Mouse (Mus musculus) urinary bladder, adult 18-20 months (tissue): ENCODE measurements around the gene Sumo1.
"Not testable (repeated sequence)": the region's sequence is repeated elsewhere in the genome, so short reads cannot be mapped to it uniquely, and the experiment has no call there.

ENCODE experiments used
- DNase-seq, 2 experiments: peaks; one replicate each; pipeline ENCODE4 v3.0.0; 2022; ENCODE audit warnings: low spot score in 2 of 2, mixed read lengths in 2 of 2

Gene Sumo1

DNA sequence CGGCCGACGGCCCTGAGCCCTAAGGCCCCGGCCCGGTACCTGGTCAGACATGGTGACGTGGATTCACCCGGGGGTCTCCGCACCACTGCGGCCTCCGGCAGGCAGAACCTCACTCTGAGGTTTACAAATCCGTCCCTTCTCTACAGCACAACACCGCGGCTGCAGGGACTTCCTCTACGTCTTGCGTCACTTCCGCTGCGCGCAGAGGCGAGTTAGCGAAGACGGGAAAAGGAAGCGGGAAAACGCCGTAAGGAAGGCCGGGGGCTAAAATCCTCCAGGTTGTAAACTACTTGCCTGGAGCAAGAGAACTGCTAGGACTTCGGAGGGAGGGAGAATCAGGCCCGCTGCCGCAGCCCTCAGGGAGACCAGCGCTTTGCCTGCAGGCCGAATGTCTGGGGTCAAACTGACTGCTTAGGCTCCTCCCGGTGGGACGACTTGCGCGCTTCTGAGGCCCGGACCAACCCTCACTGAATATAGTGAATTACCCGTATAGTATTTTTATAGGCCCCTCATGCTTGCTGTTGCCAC lies at the start of gene Sumo1:
TSS of gene Sumo1 (minus strand) at position 194 of the 528 bp plus-strand sequence.
- DNase-seq, result peak; percentile 78 to 80

- DNase-seq, result no peak
These were observed 49.3 kb upstream of the Sumo1 start for GRCm38 (mm10) chr1:59719900-59720299.

DNA sequence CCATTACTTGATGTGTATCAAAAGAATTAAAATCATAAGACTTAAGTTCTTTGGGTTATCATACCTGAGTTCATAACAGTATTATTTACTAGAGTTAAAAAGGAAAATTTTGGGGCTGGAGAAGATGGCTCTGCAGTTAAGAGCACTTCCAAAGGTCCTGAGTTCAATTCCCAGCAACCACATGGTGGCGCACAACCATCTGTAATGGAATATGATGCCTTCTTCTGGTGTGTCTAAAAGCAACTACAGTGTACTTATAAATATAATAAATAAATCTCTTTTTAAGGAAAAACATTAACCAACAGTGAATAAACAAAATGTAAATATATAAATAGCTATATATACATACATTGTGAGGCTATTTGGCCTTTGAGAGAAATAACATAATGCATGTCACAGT lies 31.1 kb upstream of the Sumo1 start:
- no peak for DNase-seq

- DNase-seq, result no peak
These were observed 27.6 kb upstream of the Sumo1 start for GRCm38 (mm10) chr1:59698207-59698606.

- DNase-seq, result no peak
These were observed 27.1 kb upstream of the Sumo1 start for GRCm38 (mm10) chr1:59697751-59698150.

DNA sequence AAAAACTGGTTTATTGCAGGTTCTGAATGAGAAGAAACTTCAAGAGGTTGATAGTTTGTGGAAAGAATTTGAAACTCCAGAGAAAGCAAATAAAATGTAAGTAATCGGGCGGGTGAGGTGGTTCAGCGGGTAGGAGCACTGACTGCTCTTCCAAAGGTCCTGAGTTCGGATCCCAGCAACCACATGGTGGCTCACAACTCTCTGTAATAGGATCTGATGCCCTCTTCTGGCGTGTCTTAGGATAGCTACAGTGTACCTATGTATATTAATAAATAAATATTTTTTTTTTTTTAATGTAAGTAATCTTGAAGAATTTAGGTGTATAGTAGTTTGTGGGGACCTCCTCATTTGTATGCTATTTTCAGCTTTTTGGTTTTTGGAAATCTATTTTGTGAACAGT lies 19.8 kb upstream of the Sumo1 start:
- no peak for DNase-seq

DNA sequence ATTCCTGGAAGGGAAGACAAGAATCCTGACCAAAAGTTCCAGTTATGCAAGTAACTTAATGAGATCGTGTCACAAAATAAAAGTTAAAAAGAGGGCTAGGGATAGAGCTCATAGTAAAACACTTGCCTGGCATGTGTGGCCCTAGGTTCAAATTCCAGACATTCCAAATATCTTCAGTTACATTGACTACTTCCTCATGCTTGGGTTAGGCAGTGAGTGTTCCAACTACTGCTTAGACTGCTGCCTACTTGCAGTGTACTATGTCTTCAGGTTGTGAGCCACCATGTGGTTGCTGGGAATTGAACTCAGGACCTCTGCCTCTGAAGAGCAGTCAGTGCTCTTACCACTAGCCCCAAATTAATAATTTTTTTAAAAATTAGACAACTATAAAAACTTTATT lies 16.9 kb upstream of the Sumo1 start:
- no peak for DNase-seq

GRCm38 (mm10) chr1:59684819-59685755 lies 14.5 kb upstream of the Sumo1 start, which contains the start of gene Nop58:
Gene Nop58 (plus strand): TSS chr1:59684971.
- peak; percentile 71 to 85 for DNase-seq

DNA sequence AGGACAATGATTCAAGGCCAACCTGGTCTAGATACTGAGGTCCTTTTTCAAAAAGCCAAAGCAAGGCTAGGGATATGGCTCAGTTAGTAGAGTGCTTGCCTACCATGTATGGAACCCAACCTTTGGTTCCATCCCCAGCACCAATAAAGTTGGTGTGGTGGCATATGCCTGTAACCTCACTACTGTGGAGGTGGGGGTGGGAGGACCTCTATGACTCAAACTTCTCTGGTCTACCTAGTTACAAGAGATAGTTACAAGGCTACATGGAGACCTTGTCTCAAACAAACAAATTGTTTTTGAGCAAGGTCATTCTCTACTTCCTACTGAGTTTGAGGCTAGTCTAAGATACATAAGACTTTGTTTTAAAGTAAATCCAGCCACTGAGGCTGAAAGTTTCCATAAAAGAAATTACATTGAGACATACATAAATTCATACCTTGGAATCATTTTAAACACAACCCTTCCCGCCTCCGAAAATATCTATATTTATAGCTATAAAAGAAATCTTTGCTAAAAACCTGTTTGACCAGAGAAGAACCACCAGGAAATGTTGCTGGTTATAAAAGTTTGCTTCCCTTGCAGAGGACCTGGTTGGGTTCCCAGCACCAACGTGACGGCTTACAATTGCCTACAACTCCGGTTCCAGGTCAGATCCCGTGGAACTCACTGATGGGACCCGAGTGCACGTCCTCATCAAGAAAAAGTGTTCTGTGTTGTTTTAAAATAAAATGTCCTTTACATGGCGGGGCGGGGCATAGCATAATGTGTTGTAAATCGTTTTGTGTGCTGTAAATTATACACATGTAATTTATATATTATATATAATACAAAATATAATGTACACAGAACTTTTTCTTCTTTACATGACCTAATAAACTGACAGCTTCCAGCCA lies 13.5 kb upstream of the Sumo1 start:
- peak in 1 of 2 experiments; percentile 33 for DNase-seq

- DNase-seq, result no peak
These were observed 3.0 kb upstream of the Sumo1 start for GRCm38 (mm10) chr1:59673661-59674060.

GRCm38 (mm10) chr1:59669962-59670630 lies 538 bp downstream of the Sumo1 start:
- DNase-seq, result peak in 1 of 2 experiments; percentile 48

DNA sequence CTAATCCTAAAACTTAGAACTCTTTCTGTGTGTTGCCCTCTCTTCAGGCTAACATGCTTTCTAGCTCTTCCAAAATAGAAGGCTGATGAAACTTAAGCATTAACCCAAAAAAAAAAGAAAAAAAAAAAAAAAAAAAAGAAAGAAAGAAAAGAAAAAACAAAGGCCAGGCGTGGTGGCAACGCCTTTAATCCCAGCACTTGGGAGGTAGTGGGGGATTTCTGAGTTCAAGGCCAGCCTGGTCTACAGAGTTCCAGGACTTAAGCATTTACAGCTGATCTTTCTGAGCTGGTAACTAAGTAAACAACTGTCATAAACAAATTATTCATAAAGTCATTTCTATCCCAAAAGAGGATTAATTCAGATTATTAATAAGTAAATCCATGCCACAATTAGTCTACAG lies 1.8 kb downstream of the Sumo1 start:
- no peak for DNase-seq

DNA sequence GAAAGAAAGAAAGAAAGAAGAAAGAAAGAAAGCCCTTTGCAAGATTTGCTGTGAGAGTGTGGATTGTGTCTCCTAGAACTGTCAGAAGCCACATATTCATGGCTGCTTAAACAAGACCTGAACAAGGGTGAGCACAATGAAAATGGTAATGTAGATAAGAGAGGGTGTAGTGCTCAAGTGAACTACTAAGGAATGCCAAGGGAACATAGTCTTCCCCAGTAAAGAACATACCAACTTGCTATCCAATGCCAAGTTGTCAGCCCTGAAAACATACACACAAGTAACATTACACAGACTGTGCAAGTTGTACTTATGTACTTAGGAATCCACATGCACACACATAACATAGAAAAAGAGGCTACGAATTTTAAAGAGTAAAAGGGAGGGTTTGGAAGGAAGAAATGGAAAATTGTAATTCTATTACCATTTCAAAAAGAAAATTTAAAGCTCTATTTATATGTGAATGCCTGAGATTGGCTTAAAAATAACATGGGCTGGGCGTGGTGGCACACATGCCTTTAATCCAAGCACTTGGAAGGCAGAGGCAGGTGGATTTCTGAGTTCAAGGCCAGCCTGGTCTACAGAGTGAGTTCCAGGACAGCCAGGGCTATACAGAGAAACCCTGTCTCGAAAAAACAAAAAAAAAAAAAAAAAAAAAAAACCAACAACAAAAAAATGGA lies 7.0 kb downstream of the Sumo1 start:
- no peak for DNase-seq

DNA sequence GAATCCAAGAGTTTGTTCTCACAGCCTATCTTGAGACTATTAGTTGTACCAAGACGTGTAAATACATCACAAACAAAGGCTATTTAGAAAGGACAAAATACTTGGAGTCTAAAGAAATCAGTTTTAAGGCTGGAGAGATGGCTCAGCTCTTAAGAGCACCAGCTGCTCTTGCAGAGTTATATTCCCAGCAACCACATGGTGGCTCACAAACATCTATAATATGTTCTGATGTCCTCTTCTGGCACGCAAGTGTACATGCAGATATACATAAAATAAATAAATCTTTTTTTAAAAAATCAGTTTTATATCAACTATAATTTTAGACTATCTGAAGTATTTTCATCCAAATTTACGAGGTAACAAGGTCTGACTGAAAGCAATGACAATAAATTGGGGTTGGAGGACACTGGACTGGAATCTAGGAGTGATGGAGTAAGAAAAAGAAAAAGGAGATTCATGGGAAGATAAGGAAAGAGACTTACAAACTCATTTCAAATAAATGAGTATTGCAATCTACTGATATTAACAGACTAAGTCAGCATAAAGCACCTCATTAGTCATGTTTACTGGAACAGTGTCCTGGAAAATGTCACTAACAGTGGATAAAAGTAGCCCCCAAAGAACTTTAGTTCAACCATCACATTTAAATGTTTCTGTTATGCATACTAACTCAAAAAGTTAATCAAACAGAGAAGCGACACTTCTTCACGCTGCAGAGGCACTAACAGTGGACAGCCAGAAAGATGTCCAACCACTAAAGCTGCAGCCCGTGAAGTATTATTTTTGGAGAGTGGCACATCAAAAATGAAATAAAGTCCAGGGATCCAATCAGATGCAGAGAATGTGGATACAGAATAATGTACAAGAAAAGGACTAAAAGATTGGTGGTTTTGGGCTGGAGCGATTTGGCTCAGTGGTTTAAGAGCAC lies 14.1 kb downstream of the Sumo1 start:
- no peak for DNase-seq

- DNase-seq, result no peak
These were observed 17.3 kb downstream of the Sumo1 start for GRCm38 (mm10) chr1:59653243-59653911.

DNA sequence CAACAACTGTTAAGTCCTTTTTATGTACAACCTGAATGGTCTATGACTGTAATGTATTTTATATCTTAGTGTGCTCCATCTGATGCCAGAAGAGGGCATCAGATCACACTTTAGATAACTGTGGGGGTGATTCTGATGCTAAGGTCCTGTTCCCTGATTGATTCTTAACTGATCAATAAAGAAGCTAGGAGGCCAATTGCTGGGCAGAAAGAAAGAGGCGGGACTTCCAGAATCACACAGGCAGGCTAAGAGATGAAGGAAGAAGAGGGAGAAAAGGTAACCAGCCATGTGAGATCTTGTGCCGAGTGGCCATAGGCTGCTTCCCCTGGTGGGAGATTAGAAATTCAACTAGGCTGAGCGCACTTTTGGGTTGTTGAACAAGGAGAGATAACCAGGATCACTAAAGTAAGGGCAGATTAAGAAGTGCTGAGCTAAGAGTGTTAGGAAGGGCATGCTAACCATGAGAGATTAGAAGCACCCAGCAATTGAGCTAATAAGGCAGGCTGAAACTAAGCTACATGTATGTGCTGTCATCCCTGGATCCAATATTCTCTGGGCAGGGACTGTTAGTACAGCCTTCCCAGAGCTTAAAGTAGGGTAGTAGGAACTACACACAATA lies 19.3 kb downstream of the Sumo1 start:
- no peak for DNase-seq

DNA sequence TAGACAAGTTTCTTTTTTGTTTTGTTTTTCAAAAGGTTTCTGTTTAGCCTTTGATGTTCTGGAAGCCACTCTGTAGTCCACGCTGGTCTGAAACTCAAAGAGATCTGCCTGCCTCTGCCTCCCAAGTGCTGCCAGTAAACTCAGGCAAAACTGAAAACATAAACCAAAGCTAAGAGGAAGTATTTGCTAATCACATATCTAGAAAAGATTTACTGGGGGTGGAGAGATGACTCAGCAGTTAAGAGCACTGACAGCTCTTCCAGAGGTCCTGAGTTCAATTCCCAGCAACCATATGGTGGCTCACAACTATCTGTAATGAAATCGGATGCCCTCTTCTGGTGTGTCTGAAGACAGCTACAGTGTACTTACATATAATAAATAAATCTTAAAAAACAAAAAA lies 24.1 kb downstream of the Sumo1 start:
- DNase-seq, result not testable (repeated sequence)

DNA sequence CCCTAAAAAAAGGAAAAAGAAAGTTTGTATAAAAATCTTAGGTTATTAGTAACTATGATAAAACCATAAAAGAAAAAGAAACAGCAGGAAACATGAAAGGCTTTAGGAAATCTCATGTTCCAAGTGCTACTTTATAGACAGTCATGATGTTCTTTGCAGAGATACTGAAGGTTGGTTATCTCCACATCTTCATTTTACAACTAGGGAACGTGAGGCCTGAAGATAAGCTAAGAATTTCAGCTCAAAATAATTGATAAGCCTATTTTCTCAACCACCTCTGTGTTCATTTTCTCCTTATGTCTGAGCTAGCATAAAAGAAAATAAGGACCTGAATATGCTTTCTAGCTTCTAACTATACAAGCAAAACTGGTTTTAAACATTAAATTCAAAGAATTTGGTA lies 28.1 kb downstream of the Sumo1 start:
- DNase-seq, result no peak

DNA sequence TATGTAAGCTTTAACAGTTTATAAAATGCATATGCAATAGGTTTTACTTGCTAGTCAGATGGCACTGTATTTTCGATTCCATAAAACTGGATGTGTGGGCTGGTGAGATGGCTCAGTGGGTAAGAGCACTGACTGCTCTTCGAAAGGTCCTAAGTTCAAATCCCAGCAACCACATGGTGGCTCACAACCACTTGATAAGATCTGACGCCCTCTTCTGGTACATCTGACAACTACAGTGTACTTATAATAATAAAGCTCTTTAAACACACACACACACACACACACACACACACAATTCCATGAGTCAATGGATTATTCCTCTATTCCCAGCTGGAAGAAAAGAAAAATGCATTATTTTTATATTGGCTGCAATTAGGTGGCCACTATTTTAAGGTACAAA lies 32.3 kb downstream of the Sumo1 start:
- no peak for DNase-seq
